Mouse (Mus musculus) C2C12 (cell line): Measurements from ENCODE around the gene Runx2.

ENCODE experiments used
- CTCF ChIP-seq: IDR thresholded peaks from one replicate; pipeline ENCODE4 v1.5.1; 2011; ENCODE audit not compliant: control insufficient read depth, insufficient read depth, insufficient read length
- MAX ChIP-seq: IDR thresholded peaks from one replicate; pipeline ENCODE4 v1.6.1; 2011; ENCODE audit warnings: mild to moderate bottlenecking, control low read depth
- MYOG ChIP-seq: IDR thresholded peaks from one replicate; pipeline ENCODE4 v1.6.1; 2011; ENCODE audit not compliant: control insufficient read depth, insufficient read length; ENCODE audit errors: extremely low read depth

DNA sequence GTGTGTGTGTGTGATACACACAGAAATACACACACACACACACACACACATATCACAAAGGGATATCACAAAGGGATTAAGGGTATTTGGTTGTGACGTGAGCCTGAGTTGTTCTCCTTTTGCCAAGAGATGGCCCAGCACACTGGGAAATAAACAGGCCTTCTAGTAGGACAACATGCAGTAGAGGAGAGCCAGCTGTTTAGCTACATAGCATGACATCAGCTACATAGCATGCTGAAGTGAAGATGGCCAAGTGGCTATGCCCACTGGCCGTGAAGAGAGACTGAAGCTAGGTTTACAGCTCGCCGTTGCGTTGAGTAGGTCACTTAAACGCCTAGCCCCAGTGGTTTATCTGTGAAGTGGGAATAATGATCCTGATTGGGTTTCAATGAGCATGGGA, 171.3 kb downstream of the Runx2 start:
- no peak for TF ChIP-seq CTCF
- TF ChIP-seq MYOG: no peak
- TF ChIP-seq MAX: no peak
